Mouse (Mus musculus): ENCODE results near the gene Pdss1. TPM values are rescaled to one million over a fixed set of nuclear protein-coding genes. Genes with fewer than 3 reads are reported as not detected.
"Not testable (repeated sequence)": the region's sequence is repeated elsewhere in the genome, so short reads cannot be mapped to it uniquely, and the experiment has no call there.

Pdss1 gene
- total RNA-seq, 1 experiment, result 30.4 TPM

DNA sequence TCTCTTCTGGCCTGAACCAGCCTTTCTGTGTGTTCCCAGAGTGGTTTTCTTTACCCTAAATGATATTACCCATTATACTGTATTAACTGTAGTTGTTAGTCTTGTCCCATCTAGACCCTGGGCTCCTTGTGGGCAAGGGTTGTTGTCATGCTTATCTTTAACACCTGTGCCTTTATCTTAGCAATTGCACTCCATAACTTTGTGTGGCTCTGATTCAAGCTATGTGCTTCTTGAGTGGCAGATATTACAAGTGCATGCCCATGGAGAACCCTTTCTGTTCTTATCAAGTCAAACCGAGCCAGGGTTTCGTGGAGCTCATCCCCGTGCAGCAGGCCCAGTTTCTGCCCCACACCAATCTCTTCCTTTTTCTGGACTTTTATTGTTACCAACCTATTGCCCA lies 8.6 kb downstream of the Pdss1 start:
- H3K36me3 ChIP-seq (ENCODE audit: control insufficient read depth, insufficient read depth, low read length, poor library complexity, severe bottlenecking), result peaks cover 9% of the 10 kb centered on the region
- H3K4me1 ChIP-seq (ENCODE audit: control insufficient read depth in 2 of 2, insufficient read depth in 2 of 2, low read length in 2 of 2, poor library complexity in 1 of 2), result peaks cover 3 to 5% of the 10 kb centered on the region in 2 experiments; a peak in 1 of 4 replicates
- TF ChIP-seq ZC3H11A (IDR thresholded peaks at IDR 0.05; ENCODE audit: borderline replicate concordance, low read depth, low read length), result no peak
- TF ChIP-seq HCFC1 (IDR thresholded peaks at IDR 0.05; ENCODE audit: borderline replicate concordance, insufficient read depth, low read length), result no peak
- no peak for TF ChIP-seq MAFK (IDR thresholded peaks at IDR 0.05; ENCODE audit: insufficient read depth, low read depth, low read length)
- TF ChIP-seq CHD2 (IDR thresholded peaks at IDR 0.05; ENCODE audit: low read depth, low read length), result no peak
- no peak for TF ChIP-seq ZNF384 (IDR thresholded peaks at IDR 0.05; ENCODE audit: low read depth, low read length)
- DNase-seq (ENCODE audit: low read depth, low spot score), result no peak
- no peak overlapping the region for H3K4me3 ChIP-seq (ENCODE audit: insufficient read depth in 1 of 2, low read depth in 1 of 2, low read length in 2 of 2, poor library complexity in 1 of 2, severe bottlenecking in 1 of 2)
- no peaks in the 10 kb centered on the region for H3K9me3 ChIP-seq (ENCODE audit: control insufficient read depth, insufficient read depth, low read depth, low read length)
- in situ Hi-C loops (cut with MboI; ENCODE audit: low sequenced_read_pairs in 2 of 2, unreplicated experiment in 2 of 2), result no loop called here
- no peak overlapping the region for H3K9ac ChIP-seq (ENCODE audit: insufficient read depth, low read depth, low read length, poor library complexity, severe bottlenecking)
- no peak overlapping the region for H3K27ac ChIP-seq (ENCODE audit: insufficient read depth, low read depth, low read length, poor library complexity, severe bottlenecking)

DNA sequence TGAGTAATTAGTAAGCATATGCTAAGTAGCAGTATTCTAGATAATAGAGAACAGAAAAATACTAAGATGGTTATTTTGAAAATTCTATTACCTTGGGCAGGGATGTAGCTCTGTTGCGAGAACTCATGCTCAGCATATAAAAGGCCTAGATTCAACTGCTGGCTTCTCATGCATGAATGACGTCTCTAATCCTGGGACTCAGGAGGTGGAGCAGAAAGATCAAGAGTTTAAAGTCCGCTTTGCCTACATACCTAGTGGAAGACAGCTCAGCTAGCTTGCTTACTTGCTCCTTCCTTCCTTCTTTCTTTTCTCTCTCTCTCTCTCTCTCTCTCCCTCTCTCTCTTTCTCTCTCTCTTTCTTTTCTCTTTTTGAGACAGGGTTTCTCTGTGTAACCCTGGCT lies 19.1 kb downstream of the Pdss1 start:
- Histone ChIP-seq H3K27ac (ENCODE audit: insufficient read depth, low read depth, low read length, poor library complexity, severe bottlenecking) (no peak overlapping the region), H3K4me3 (ENCODE audit: insufficient read depth in 1 of 2, low read depth in 1 of 2, low read length in 2 of 2, poor library complexity in 1 of 2, severe bottlenecking in 1 of 2) (no peak overlapping the region), H3K9me3 (ENCODE audit: control insufficient read depth, insufficient read depth, low read depth, low read length) (no peaks in the 10 kb centered on the region), H3K4me1 (ENCODE audit: control insufficient read depth in 2 of 2, insufficient read depth in 2 of 2, low read length in 2 of 2, poor library complexity in 1 of 2) (no peaks in the 10 kb centered on the region), H3K36me3 (ENCODE audit: control insufficient read depth, insufficient read depth, low read length, poor library complexity, severe bottlenecking) (peaks cover 12% of the 10 kb centered on the region), H3K9ac (ENCODE audit: insufficient read depth, low read depth, low read length, poor library complexity, severe bottlenecking) (no peak overlapping the region)
- TF ChIP-seq CHD2 (IDR thresholded peaks at IDR 0.05; ENCODE audit: low read depth, low read length), result no peak
- no peak for TF ChIP-seq ZNF384 (IDR thresholded peaks at IDR 0.05; ENCODE audit: low read depth, low read length)
- TF ChIP-seq HCFC1 (IDR thresholded peaks at IDR 0.05; ENCODE audit: borderline replicate concordance, insufficient read depth, low read length), result no peak
- no peak for TF ChIP-seq ZC3H11A (IDR thresholded peaks at IDR 0.05; ENCODE audit: borderline replicate concordance, low read depth, low read length)
- TF ChIP-seq MAFK (IDR thresholded peaks at IDR 0.05; ENCODE audit: insufficient read depth, low read depth, low read length), result no peak
- no peak for DNase-seq (ENCODE audit: low read depth, low spot score)
- in situ Hi-C loops (cut with MboI; ENCODE audit: low sequenced_read_pairs in 2 of 2, unreplicated experiment in 2 of 2), result no loop called here

- peaks cover 10% of the 10 kb centered on the region for H3K36me3 ChIP-seq (ENCODE audit: control insufficient read depth, insufficient read depth, low read length, poor library complexity, severe bottlenecking)
- H3K9ac ChIP-seq (ENCODE audit: insufficient read depth, low read depth, low read length, poor library complexity, severe bottlenecking), result no peak overlapping the region
- in situ Hi-C loops (cut with MboI; ENCODE audit: low sequenced_read_pairs in 2 of 2, unreplicated experiment in 2 of 2), result no loop called here
Observed at GRCm38 (mm10) chr2:22918651-22919050, 23.3 kb downstream of the Pdss1 start.

DNA sequence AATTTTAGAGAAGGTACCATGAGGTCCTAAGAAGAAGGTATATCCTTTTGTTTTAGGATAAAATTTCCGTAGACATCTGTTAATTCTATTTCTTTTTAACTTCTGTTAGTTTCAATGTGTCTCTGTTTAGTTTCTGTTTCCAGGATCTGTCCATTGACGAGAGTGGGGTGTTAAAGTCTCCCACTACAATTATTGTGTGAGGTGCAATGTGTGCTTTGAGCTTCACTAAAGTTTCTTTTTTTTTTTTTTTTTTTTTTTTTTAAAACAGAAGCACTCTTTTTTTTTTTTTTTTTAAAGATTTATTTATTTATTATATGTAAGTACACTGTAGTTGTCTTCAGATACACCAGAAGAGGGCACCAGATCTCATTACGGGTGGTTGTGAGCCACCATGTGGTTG lies 30.6 kb downstream of the Pdss1 start:
- H3K4me1 ChIP-seq (ENCODE audit: control insufficient read depth in 2 of 2, insufficient read depth in 2 of 2, low read length in 2 of 2, poor library complexity in 1 of 2); H3K9ac ChIP-seq (ENCODE audit: insufficient read depth, low read depth, low read length, poor library complexity, severe bottlenecking); H3K4me3 ChIP-seq (ENCODE audit: insufficient read depth in 1 of 2, low read depth in 1 of 2, low read length in 2 of 2, poor library complexity in 1 of 2, severe bottlenecking in 1 of 2); H3K9me3 ChIP-seq (ENCODE audit: control insufficient read depth, insufficient read depth, low read depth, low read length); in situ Hi-C loops (cut with MboI; ENCODE audit: low sequenced_read_pairs in 2 of 2, unreplicated experiment in 2 of 2); DNase-seq (ENCODE audit: low read depth, low spot score); H3K27ac ChIP-seq (ENCODE audit: insufficient read depth, low read depth, low read length, poor library complexity, severe bottlenecking): not testable (repeated sequence)
- H3K36me3 ChIP-seq (ENCODE audit: control insufficient read depth, insufficient read depth, low read length, poor library complexity, severe bottlenecking), result peaks cover 10% of the 10 kb centered on the region
- TF ChIP-seq ZNF384 (IDR thresholded peaks at IDR 0.05; ENCODE audit: low read depth, low read length), result peak; percentile 75

More at GRCm38 (mm10) chr2:22918651-22919050, 23.3 kb downstream of the Pdss1 start:
- H3K27ac ChIP-seq (ENCODE audit: insufficient read depth, low read depth, low read length, poor library complexity, severe bottlenecking), result no peak overlapping the region
- no peaks in the 10 kb centered on the region for H3K9me3 ChIP-seq (ENCODE audit: control insufficient read depth, insufficient read depth, low read depth, low read length)
- DNase-seq (ENCODE audit: low read depth, low spot score), result no peak
- no peak for TF ChIP-seq HCFC1 (IDR thresholded peaks at IDR 0.05; ENCODE audit: borderline replicate concordance, insufficient read depth, low read length)
- no peak for TF ChIP-seq ZC3H11A (IDR thresholded peaks at IDR 0.05; ENCODE audit: borderline replicate concordance, low read depth, low read length)
- no peak for TF ChIP-seq MAFK (IDR thresholded peaks at IDR 0.05; ENCODE audit: insufficient read depth, low read depth, low read length)
- TF ChIP-seq CHD2 (IDR thresholded peaks at IDR 0.05; ENCODE audit: low read depth, low read length), result no peak
- no peak for TF ChIP-seq ZNF384 (IDR thresholded peaks at IDR 0.05; ENCODE audit: low read depth, low read length)
- H3K4me1 ChIP-seq (ENCODE audit: control insufficient read depth in 2 of 2, insufficient read depth in 2 of 2, low read length in 2 of 2, poor library complexity in 1 of 2), result no peaks in the 10 kb centered on the region
- no peak overlapping the region for H3K4me3 ChIP-seq (ENCODE audit: insufficient read depth in 1 of 2, low read depth in 1 of 2, low read length in 2 of 2, poor library complexity in 1 of 2, severe bottlenecking in 1 of 2)

GRCm38 (mm10) chr2:22928259-22928658 lies 32.9 kb downstream of the Pdss1 start:
- DNase-seq (ENCODE audit: low read depth, low spot score), result no peak
- in situ Hi-C loops (cut with MboI; ENCODE audit: low sequenced_read_pairs in 2 of 2, unreplicated experiment in 2 of 2), result no loop called here
- Histone ChIP-seq H3K4me1 (ENCODE audit: control insufficient read depth in 2 of 2, insufficient read depth in 2 of 2, low read length in 2 of 2, poor library complexity in 1 of 2) (no peaks in the 10 kb centered on the region), H3K9me3 (ENCODE audit: control insufficient read depth, insufficient read depth, low read depth, low read length) (no peaks in the 10 kb centered on the region), H3K27ac (ENCODE audit: insufficient read depth, low read depth, low read length, poor library complexity, severe bottlenecking) (no peak overlapping the region), H3K4me3 (ENCODE audit: insufficient read depth in 1 of 2, low read depth in 1 of 2, low read length in 2 of 2, poor library complexity in 1 of 2, severe bottlenecking in 1 of 2) (no peak overlapping the region), H3K36me3 (ENCODE audit: control insufficient read depth, insufficient read depth, low read length, poor library complexity, severe bottlenecking) (peaks cover 10% of the 10 kb centered on the region), H3K9ac (ENCODE audit: insufficient read depth, low read depth, low read length, poor library complexity, severe bottlenecking) (no peak overlapping the region)
- TF ChIP-seq MAFK (IDR thresholded peaks at IDR 0.05; ENCODE audit: insufficient read depth, low read depth, low read length) (no peak), CHD2 (IDR thresholded peaks at IDR 0.05; ENCODE audit: low read depth, low read length) (no peak), ZC3H11A (IDR thresholded peaks at IDR 0.05; ENCODE audit: borderline replicate concordance, low read depth, low read length) (no peak), HCFC1 (IDR thresholded peaks at IDR 0.05; ENCODE audit: borderline replicate concordance, insufficient read depth, low read length) (no peak), ZNF384 (IDR thresholded peaks at IDR 0.05; ENCODE audit: low read depth, low read length) (no peak)
